Mouse (Mus musculus): Measurements from ENCODE around the gene Gtdc1. TPM values are rescaled to one million over a fixed set of nuclear protein-coding genes. Genes with fewer than 3 reads are reported as not detected.

Gene Gtdc1
- 82.3 TPM for polyA plus RNA-seq (2014; fragmentation: Illumina TruSeq; extraction: RNeasy Lipid Tissue Mini Kit (QIAGEN cat#74804); ENCODE audit: low read depth, low replicate concordance)

DNA sequence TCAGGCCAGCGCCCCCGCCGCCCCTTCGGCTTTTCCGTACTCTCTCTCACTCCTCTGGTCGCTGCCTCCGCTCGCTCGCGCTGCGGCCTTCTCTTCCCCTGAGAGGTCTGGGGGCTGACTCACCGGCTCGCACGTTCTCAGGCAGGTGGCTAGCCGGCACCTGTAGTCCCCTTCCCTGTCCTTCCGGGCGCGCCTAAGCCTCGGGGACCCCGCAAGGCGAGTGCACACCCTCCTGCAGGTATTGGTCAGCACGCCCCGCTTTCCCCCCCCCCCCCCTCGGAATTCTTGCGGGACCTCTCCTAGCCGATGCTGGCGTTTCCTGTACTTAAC is at the start of gene Gtdc1:
Gene Gtdc1 (minus strand): TSS at position 176 of the 330 bp plus-strand sequence.

Other genes with a start within 250 kb of the Gtdc1 start
- gene Zeb2, start 189.7 kb upstream of the Gtdc1 start, polyA plus RNA-seq (2014; fragmentation: Illumina TruSeq; extraction: RNeasy Lipid Tissue Mini Kit (QIAGEN cat#74804); ENCODE audit: low read depth, low replicate concordance): 10.4 TPM